In the genomic region with DNA sequence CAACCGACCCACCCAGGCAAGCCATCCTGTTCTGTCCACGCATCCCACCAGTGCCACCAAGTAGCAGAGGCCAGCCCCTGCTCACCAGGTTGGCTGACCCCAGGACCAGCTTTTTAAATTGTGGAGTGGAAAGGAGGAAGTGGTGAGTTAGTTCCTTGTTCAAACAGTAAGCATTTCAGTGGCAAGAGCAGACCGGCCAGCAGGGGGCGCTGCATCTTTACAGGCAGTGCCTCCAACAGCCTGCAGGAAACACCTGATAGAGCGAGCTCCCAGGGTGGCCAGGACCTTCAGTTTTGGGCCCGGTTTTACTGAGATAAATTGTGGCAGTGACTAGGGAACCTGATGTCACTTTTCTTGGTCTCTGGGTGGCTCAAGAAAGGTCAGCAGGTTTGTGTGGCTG, we compare ENCODE assay signal across 8 mouse cellular contexts. TPM values are rescaled to one million over a fixed set of nuclear protein-coding genes. Genes with fewer than 3 reads are reported as not detected.
DNase-seq lines count a peak whose midpoint lies in the region; ATAC-seq and TF ChIP-seq lines count a peak whose summit lies in the region.

No protein-coding gene starts in this region.

- no peaks in the 10 kb centered on the region for H3K36me3 ChIP-seq in hindbrain, embryonic 10.5 days
- H3K36me3 ChIP-seq in hindbrain, embryonic 16.5 days (ENCODE audit: control insufficient read depth, insufficient read depth, low read length) = peaks cover 3% of the 10 kb centered on the region; the same call in 1 of the 2 replicates
- H3K36me3 ChIP-seq in forebrain, postnatal 0 days (ENCODE audit: insufficient read depth) = no peaks in the 10 kb centered on the region
- H3K36me3 ChIP-seq in midbrain, embryonic 13.5 days = no peaks in the 10 kb centered on the region

- intact Hi-C loops in left cerebral cortex, postnatal 10 days (cut with DNase I) = loop anchor here (2.0 to 10.0 kb wide), 2 partner anchors 149 to 407 kb away; partner anchors contain the start of gene Cdkn2aipnl

- H3K27me3 ChIP-seq in hindbrain, embryonic 10.5 days (ENCODE audit: insufficient read depth, poor library complexity, severe bottlenecking) = no peaks in the 10 kb centered on the region
- no peaks in the 10 kb centered on the region for H3K27me3 ChIP-seq in hindbrain, embryonic 16.5 days (replicated peaks; ENCODE audit: control insufficient read depth, insufficient read depth, low read length)
- no peaks in the 10 kb centered on the region for H3K27me3 ChIP-seq in forebrain, postnatal 0 days (ENCODE audit: insufficient read depth, low read length)
- no peaks in the 10 kb centered on the region for H3K27me3 ChIP-seq in midbrain, embryonic 13.5 days

- peaks cover 17% of the 10 kb centered on the region for H3K4me1 ChIP-seq in hindbrain, embryonic 10.5 days (replicated peaks)
- H3K4me1 ChIP-seq in hindbrain, embryonic 16.5 days (ENCODE audit: control insufficient read depth, insufficient read depth, low read depth, low read length) = peaks cover 3% of the 10 kb centered on the region; the same call in 1 of the 2 replicates
- H3K4me1 ChIP-seq in forebrain, postnatal 0 days (ENCODE audit: insufficient read depth) = no peaks in the 10 kb centered on the region
- peaks cover 6% of the 10 kb centered on the region for H3K4me1 ChIP-seq in midbrain, embryonic 13.5 days (replicated peaks)

- H3K4me2 ChIP-seq in hindbrain, embryonic 16.5 days (ENCODE audit: low read length) = no peak overlapping the region
- no peak overlapping the region for H3K4me2 ChIP-seq in forebrain, postnatal 0 days (ENCODE audit: low read depth)
- H3K4me2 ChIP-seq in midbrain, embryonic 13.5 days (replicated peaks) = no peak overlapping the region

- no peak for ATAC-seq in hindbrain, embryonic 16.5 days
- peak; percentile 71 for ATAC-seq in forebrain, postnatal 0 days
- peak; percentile 35; the same call in 1 of the 2 replicates for ATAC-seq in midbrain, embryonic 13.5 days

- 0 out of 2 replicates have a peak overlapping the region, but pooled peaks have one; percentile 4 for H3K4me3 ChIP-seq in hindbrain, embryonic 10.5 days
- no peak overlapping the region for H3K4me3 ChIP-seq in hindbrain, embryonic 16.5 days (ENCODE audit: low read length)
- no peak overlapping the region for H3K4me3 ChIP-seq in forebrain, postnatal 0 days (ENCODE audit: low read depth, low read length)
- H3K4me3 ChIP-seq in midbrain, embryonic 13.5 days (replicated peaks) = no peak overlapping the region

- no peaks in the 10 kb centered on the region for H3K9me3 ChIP-seq in hindbrain, embryonic 10.5 days
- H3K9me3 ChIP-seq in hindbrain, embryonic 16.5 days (ENCODE audit: control insufficient read depth, low read length) = no peaks in the 10 kb centered on the region
- H3K9me3 ChIP-seq in forebrain, postnatal 0 days (ENCODE audit: low read length) = no peaks in the 10 kb centered on the region
- no peaks in the 10 kb centered on the region for H3K9me3 ChIP-seq in midbrain, embryonic 13.5 days

- 38% methylated on average over 6 of the region's 6 CpGs for WGBS in hindbrain, embryonic 10.5 days
- 40% methylated on average over 6 of the region's 6 CpGs for WGBS in hindbrain, embryonic 16.5 days
- WGBS in forebrain, postnatal 0 days = 36% methylated on average over 6 of the region's 6 CpGs
- WGBS in midbrain, embryonic 13.5 days = 41% methylated on average over 6 of the region's 6 CpGs

- no peak overlapping the region for H3K9ac ChIP-seq in hindbrain, embryonic 16.5 days (ENCODE audit: low read depth, low read length)
- H3K9ac ChIP-seq in forebrain, postnatal 0 days = no peak overlapping the region
- no peak overlapping the region for H3K9ac ChIP-seq in midbrain, embryonic 13.5 days (replicated peaks)

- TF ChIP-seq CTCF in forebrain, postnatal 0 days (IDR thresholded peaks at IDR 0.05; ENCODE audit: low read depth) = peak; percentile 94

- no peak overlapping the region for H3K27ac ChIP-seq in hindbrain, embryonic 10.5 days
- no peak overlapping the region for H3K27ac ChIP-seq in hindbrain, embryonic 16.5 days (ENCODE audit: low read depth, low read length)
- no peak overlapping the region for H3K27ac ChIP-seq in forebrain, postnatal 0 days (ENCODE audit: low read depth, low read length)
- no peak overlapping the region for H3K27ac ChIP-seq in midbrain, embryonic 13.5 days

- peak; percentile 87 for DNase-seq in hindbrain, embryonic 10.5 days (ENCODE audit: low spot score)
- DNase-seq in c-Kit-negative CD71-positive TER-119-positive erythroid progenitor cells, embryonic 14.5 days (ENCODE audit: low read depth, low spot score) = peak; percentile 65
- peak; percentile 83 for DNase-seq in forebrain, postnatal 0 days
- DNase-seq in induced T-regulatory cell, adult 2 months (ENCODE audit: low read depth) = peak; percentile 95
- DNase-seq in left cerebral cortex, postnatal 10 days (ENCODE audit: extremely low spot score in 1 of 2, low spot score in 2 of 2) = peak; percentile 83 to 93
- peak; percentile 85 to 95 for DNase-seq in spleen, postnatal 14 days (ENCODE audit: low spot score in 2 of 2)

RNA-seq across cellular contexts. Expression of gene Jade2, which starts 39.7 kb away (rescaled TPM):
- 0.35 and 0.39 TPM in 2 replicates for polyA plus RNA-seq in hindbrain, embryonic 10.5 days (2016; fragmentation: Nextera tagmentation; extraction: Ambion mirVana)
- polyA plus RNA-seq in hindbrain, embryonic 16.5 days (2015; fragmentation: Nextera tagmentation; extraction: Ambion mirVana) = 1.1 TPM in 2 replicates
- total RNA-seq in forebrain, postnatal 0 days (2014; rRNA removed) = 1.9 and 3.3 TPM in 2 replicates
- 0.34 and 0.56 TPM in 2 replicates for polyA plus RNA-seq in forebrain, postnatal 0 days (2015; fragmentation: Nextera tagmentation; extraction: Ambion mirVana)
- total RNA-seq in left cerebral cortex, postnatal 10 days (2021) = 1 to 10 TPM; 6.7 to 8.2 TPM
- 0.31 and 0.32 TPM in 2 replicates for polyA plus RNA-seq in midbrain, embryonic 13.5 days (2015; fragmentation: Nextera tagmentation; extraction: Ambion mirVana)

RNA-seq across cellular contexts. Expression of gene Sar1b, which starts 54.3 kb away (rescaled TPM):
- 117 and 135 TPM in 2 replicates for polyA plus RNA-seq in hindbrain, embryonic 10.5 days (2016; fragmentation: Nextera tagmentation; extraction: Ambion mirVana)
- polyA plus RNA-seq in hindbrain, embryonic 16.5 days (2015; fragmentation: Nextera tagmentation; extraction: Ambion mirVana) = 207 and 222 TPM in 2 replicates
- 114 and 147 TPM in 2 replicates for total RNA-seq in forebrain, postnatal 0 days (2014; rRNA removed)
- polyA plus RNA-seq in forebrain, postnatal 0 days (2015; fragmentation: Nextera tagmentation; extraction: Ambion mirVana) = 221 and 234 TPM in 2 replicates
- total RNA-seq in left cerebral cortex, postnatal 10 days (2021) = 10 to 100 TPM; 79.6 to 80.6 TPM
- polyA plus RNA-seq in midbrain, embryonic 13.5 days (2015; fragmentation: Nextera tagmentation; extraction: Ambion mirVana) = 150 and 167 TPM in 2 replicates

RNA-seq across cellular contexts. Expression of gene Sec24a, which starts 54.3 kb away (rescaled TPM):
- 12.5 and 13.3 TPM in 2 replicates for polyA plus RNA-seq in hindbrain, embryonic 10.5 days (2016; fragmentation: Nextera tagmentation; extraction: Ambion mirVana)
- 12.0 and 15.0 TPM in 2 replicates for polyA plus RNA-seq in hindbrain, embryonic 16.5 days (2015; fragmentation: Nextera tagmentation; extraction: Ambion mirVana)
- 9.7 and 12.6 TPM in 2 replicates for total RNA-seq in forebrain, postnatal 0 days (2014; rRNA removed)
- polyA plus RNA-seq in forebrain, postnatal 0 days (2015; fragmentation: Nextera tagmentation; extraction: Ambion mirVana) = 5.2 and 9.3 TPM in 2 replicates
- 10 to 100 TPM; 24.4 to 25.8 TPM for total RNA-seq in left cerebral cortex, postnatal 10 days (2021)
- polyA plus RNA-seq in midbrain, embryonic 13.5 days (2015; fragmentation: Nextera tagmentation; extraction: Ambion mirVana) = 13.8 and 14.9 TPM in 2 replicates
